Mouse (Mus musculus) heart, postnatal 0 days (tissue): ENCODE measurements at regions not wholly inside any gene's neighbourhood (a gene's known extent, or its start where the extent isn't known, plus 50 kb on each side); places are given as distances from the start of the nearest gene placed in this dataset.

Source experiments
- CTCF ChIP-seq: IDR thresholded peaks from 2 replicates; pipeline ENCODE4 v1.5.1; 2016; ENCODE audit warnings: antibody characterized with exemption, control low read depth, low read depth
- EP300 ChIP-seq: IDR thresholded peaks from 2 replicates; pipeline ENCODE4 v1.6.1; 2016; ENCODE audit warnings: antibody characterized with exemption, low read depth

GRCm38 (mm10) chr14:61769881-61770280 lies 162.6 kb downstream of the Kcnrg start:
- TF ChIP-seq CTCF = no peak
- TF ChIP-seq EP300 = no peak
